Mouse (Mus musculus) heart, adult 2 months (tissue): ENCODE measurements around the gene Wasf1.

ENCODE experiments used
- CTCF ChIP-seq: fragments of 200-600 bp; IDR thresholded peaks from 2 replicates; pipeline ENCODE4 v1.8.1; 2022; ENCODE audit warnings: antibody characterized with exemption, mild to moderate bottlenecking, moderate library complexity
- EP300 ChIP-seq: fragments of 200-500 bp; IDR thresholded peaks from 2 replicates; pipeline ENCODE4 v1.6.1; 2011; ENCODE audit warnings: low read depth, low read length, control low read depth; ENCODE audit not compliant: insufficient read depth
- POLR2A ChIP-seq: fragments of 200-500 bp; IDR thresholded peaks from 2 replicates; pipeline ENCODE4 v1.6.1; 2011; ENCODE audit warnings: mild to moderate bottlenecking, low read depth, low read length, control low read depth; ENCODE audit not compliant: insufficient read depth

- TF ChIP-seq EP300 (no peak), CTCF (no peak), POLR2A (no peak)
These were observed 2.2 kb downstream of the Wasf1 start for GRCm38 (mm10) chr10:40885432-40885831.
